Mouse (Mus musculus) thymus, adult 2 months (tissue): ENCODE data around the gene Ppm1g.

Experiments
- CTCF ChIP-seq: fragments of 200-500 bp; IDR thresholded peaks from 2 replicates; pipeline ENCODE4 v1.5.1; 2012; ENCODE audit warnings: mild to moderate bottlenecking, control low read depth, low read length, moderate library complexity, borderline replicate concordance; ENCODE audit not compliant: control insufficient read depth, poor library complexity, insufficient read depth; ENCODE audit errors: extremely low read depth
- POLR2A ChIP-seq: fragments of 200-500 bp; IDR thresholded peaks from 2 replicates; pipeline ENCODE4 v1.6.1; 2012; ENCODE audit warnings: mild to moderate bottlenecking, low read length, control low read depth, moderate library complexity; ENCODE audit not compliant: control insufficient read depth, poor library complexity, insufficient read depth; ENCODE audit errors: extremely low read depth

DNA sequence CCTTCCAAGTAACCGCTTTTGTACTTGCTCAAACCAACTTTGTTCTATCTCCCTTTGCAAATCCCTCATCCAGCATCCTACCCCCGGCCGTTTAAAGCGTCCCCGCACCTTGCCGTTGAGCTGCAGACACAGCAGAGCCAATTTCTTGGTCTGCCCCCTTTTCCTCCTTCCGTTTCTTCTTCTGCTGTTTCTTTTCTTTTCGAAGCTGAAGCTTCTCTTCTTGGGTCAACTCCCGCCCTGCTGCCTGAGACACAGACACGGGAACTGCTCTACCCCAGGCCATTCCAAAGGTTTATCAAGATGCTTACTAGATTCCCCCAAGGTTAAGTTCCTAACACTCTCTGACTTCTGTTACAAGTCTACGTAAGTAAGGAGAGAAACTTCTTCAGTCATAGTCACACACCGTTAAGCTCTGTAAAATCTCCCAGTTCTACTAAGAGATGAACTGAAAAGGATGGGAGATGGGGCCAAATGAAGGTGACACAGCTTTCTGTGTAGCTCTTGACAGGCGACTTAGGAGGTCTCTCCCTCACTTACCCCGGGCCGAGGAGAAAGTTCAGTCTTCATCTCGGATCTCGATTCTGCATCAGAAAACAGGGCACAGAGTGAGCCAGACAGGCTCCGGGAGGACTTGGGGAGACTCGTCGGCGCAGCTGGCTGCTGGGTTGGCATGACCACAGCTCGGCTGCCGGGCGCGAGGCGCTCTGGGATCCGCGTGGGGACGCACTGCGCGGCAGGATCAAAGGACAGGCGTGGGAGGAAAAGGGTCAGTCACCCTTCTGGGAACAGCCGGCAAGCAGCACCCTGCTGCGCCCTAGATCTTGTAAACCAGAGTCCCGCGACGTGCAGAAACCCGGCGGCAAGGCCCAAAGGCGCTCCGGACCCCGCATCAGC is 28.2 kb downstream of the Ppm1g start:
- TF ChIP-seq POLR2A: no peak
- TF ChIP-seq CTCF: no peak
